Mouse (Mus musculus) embryo, embryonic 9.5 days (tissue): ENCODE measurements at regions not wholly inside any gene's neighbourhood (a gene's known extent, or its start where the extent isn't known, plus 50 kb on each side); places are given as distances from the start of the nearest gene placed in this dataset.

Source experiments
- DNase-seq: peaks from one replicate; pipeline ENCODE4 v3.0.0-alpha.2; 2017; ENCODE audit errors: extremely low spot score

- no peak for DNase-seq
Observed at GRCm38 (mm10) chr8:54451323-54452021, 77.9 kb upstream of the Asb5 start.

- no peak for DNase-seq
Observed at GRCm38 (mm10) chr8:54464977-54465376, 64.4 kb upstream of the Asb5 start.

- DNase-seq = no peak
Observed at GRCm38 (mm10) chr8:54465458-54466102, 63.8 kb upstream of the Asb5 start.
